Mouse (Mus musculus): ENCODE measurements around the gene Rbm42. TPM values are rescaled to one million over a fixed set of nuclear protein-coding genes. Genes with fewer than 3 reads are reported as not detected.

Gene Rbm42
- polyA plus RNA-seq, 1 experiment from 2014 or later, result 134 TPM

- Histone ChIP-seq H3K4me3 (ENCODE audit: low read depth, low read length) (no peak overlapping the region), H3K27ac (ENCODE audit: low read depth, low read length) (no peak overlapping the region), H3K27me3 (ENCODE audit: control insufficient read depth, insufficient read depth, low read length) (peaks cover 23% of the 10 kb centered on the region), H3K36me3 (ENCODE audit: control insufficient read depth, insufficient read depth, low read length) (no peaks in the 10 kb centered on the region), H3K4me1 (ENCODE audit: control insufficient read depth, insufficient read depth, low read length) (peaks cover 4% of the 10 kb centered on the region; the same call in 1 of the 2 replicates), H3K9me3 (ENCODE audit: control insufficient read depth, low read length) (no peaks in the 10 kb centered on the region), H3K4me2 (ENCODE audit: low read depth) (no peak overlapping the region), H3K9ac (ENCODE audit: low read length) (no peak overlapping the region)
- ATAC-seq (ENCODE audit: insufficient read depth, low FRiP score, low TSS enrichment), result no peak
- DNase-seq (ENCODE audit: low spot score), result no peak
These were observed 21.1 kb downstream of the Rbm42 start for GRCm38 (mm10) chr7:30629013-30629412.

DNA sequence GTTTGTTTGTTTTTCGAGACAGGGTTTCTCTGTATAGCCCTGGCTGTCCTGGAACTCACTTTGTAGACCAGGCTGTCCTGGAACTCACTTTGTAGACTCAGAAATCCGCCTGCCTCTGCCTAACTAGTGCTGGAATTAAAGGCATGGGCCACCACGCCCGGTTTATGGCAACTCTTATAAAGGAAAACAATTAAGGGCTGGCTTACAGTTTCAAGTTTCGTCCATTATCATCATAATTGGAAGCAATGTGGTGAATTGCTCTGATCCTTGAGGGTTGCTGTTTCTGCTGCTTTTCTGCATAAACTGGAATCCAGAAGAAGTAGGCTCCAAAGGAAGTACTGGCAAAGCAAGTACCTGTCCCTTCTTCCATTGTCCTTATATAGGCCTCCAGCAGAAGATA, 23.5 kb downstream of the Rbm42 start:
- Histone ChIP-seq H3K9ac (ENCODE audit: low read length) (no peak overlapping the region), H3K4me1 (ENCODE audit: control insufficient read depth, insufficient read depth, low read length) (peaks cover 4% of the 10 kb centered on the region; the same call in 1 of the 2 replicates), H3K9me3 (ENCODE audit: control insufficient read depth, low read length) (no peaks in the 10 kb centered on the region), H3K4me2 (ENCODE audit: low read depth) (no peak overlapping the region), H3K4me3 (ENCODE audit: low read depth, low read length) (no peak overlapping the region), H3K27me3 (ENCODE audit: control insufficient read depth, insufficient read depth, low read length) (no peaks in the 10 kb centered on the region), H3K36me3 (ENCODE audit: control insufficient read depth, insufficient read depth, low read length) (peaks cover 8% of the 10 kb centered on the region), H3K27ac (ENCODE audit: low read depth, low read length) (no peak overlapping the region)
- ATAC-seq (ENCODE audit: insufficient read depth, low FRiP score, low TSS enrichment) (no peak), DNase-seq (ENCODE audit: low spot score) (no peak)
- 79% methylated on average over 5 of the region's 5 CpGs for WGBS

- H3K4me3 ChIP-seq (ENCODE audit: low read depth, low read length), result peak within 1 kb of the TSS; percentile 77
- peaks cover 4% of the 10 kb centered on the region; the same call in 1 of the 2 replicates for H3K4me1 ChIP-seq (ENCODE audit: control insufficient read depth, insufficient read depth, low read length)
- H3K9ac ChIP-seq (ENCODE audit: low read length), result peak within 1 kb of the TSS; percentile 75
- no peak within 1 kb of the TSS for H3K27ac ChIP-seq (ENCODE audit: low read depth, low read length)
- H3K4me2 ChIP-seq (ENCODE audit: low read depth), result peak within 1 kb of the TSS; percentile 67
- H3K9me3 ChIP-seq (ENCODE audit: control insufficient read depth, low read length), result no peaks in the 10 kb centered on the region
- no peaks in the 10 kb centered on the region for H3K27me3 ChIP-seq (ENCODE audit: control insufficient read depth, insufficient read depth, low read length)
- peaks cover 11% of the 10 kb centered on the region for H3K36me3 ChIP-seq (ENCODE audit: control insufficient read depth, insufficient read depth, low read length)
- DNase-seq (ENCODE audit: low spot score) (peak; percentile 93), ATAC-seq (ENCODE audit: insufficient read depth, low FRiP score, low TSS enrichment) (peak; percentile 81)
- WGBS, result 1% methylated on average over 44 of the region's 44 CpGs
These were observed 24.4 kb downstream of the Rbm42 start, which contains the start of gene Cox6b1 for GRCm38 (mm10) chr7:30625530-30626384. TSS of gene Cox6b1 (minus strand) at chr7:30626151.

DNA sequence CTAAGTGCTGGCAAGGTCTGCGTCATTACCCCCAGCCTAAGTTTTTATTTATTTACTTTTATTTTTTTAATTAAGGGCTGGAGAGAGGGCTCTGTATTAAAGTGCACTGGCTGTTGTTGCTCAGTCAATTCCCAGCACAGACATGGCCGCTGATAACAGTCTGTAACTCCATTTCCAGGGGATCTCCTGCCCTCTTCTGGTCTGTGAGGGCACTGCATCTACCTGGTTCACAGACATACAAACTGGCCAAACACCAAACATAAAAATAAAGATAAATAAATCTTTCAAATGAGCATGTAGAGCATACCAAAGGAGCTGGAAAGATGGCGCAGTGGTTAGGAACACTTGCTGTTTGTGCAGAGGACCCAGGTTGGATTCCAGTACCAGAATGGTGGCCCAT, 30.9 kb downstream of the Rbm42 start:
- Histone ChIP-seq H3K36me3 (ENCODE audit: control insufficient read depth, insufficient read depth, low read length) (peaks cover 23% of the 10 kb centered on the region), H3K27me3 (ENCODE audit: control insufficient read depth, insufficient read depth, low read length) (no peaks in the 10 kb centered on the region), H3K4me1 (ENCODE audit: control insufficient read depth, insufficient read depth, low read length) (no peaks in the 10 kb centered on the region), H3K9ac (ENCODE audit: low read length) (no peak overlapping the region), H3K4me3 (ENCODE audit: low read depth, low read length) (no peak overlapping the region), H3K27ac (ENCODE audit: low read depth, low read length) (no peak overlapping the region), H3K9me3 (ENCODE audit: control insufficient read depth, low read length) (no peaks in the 10 kb centered on the region), H3K4me2 (ENCODE audit: low read depth) (no peak overlapping the region)
- WGBS, result 89% methylated on average over 3 of the region's 3 CpGs
- ATAC-seq (ENCODE audit: insufficient read depth, low FRiP score, low TSS enrichment), result no peak
- no peak for DNase-seq (ENCODE audit: low spot score)

- H3K36me3 ChIP-seq (ENCODE audit: control insufficient read depth, insufficient read depth, low read length), result peaks cover 23% of the 10 kb centered on the region
These were observed 31.5 kb downstream of the Rbm42 start for GRCm38 (mm10) chr7:30618658-30619057.

DNA sequence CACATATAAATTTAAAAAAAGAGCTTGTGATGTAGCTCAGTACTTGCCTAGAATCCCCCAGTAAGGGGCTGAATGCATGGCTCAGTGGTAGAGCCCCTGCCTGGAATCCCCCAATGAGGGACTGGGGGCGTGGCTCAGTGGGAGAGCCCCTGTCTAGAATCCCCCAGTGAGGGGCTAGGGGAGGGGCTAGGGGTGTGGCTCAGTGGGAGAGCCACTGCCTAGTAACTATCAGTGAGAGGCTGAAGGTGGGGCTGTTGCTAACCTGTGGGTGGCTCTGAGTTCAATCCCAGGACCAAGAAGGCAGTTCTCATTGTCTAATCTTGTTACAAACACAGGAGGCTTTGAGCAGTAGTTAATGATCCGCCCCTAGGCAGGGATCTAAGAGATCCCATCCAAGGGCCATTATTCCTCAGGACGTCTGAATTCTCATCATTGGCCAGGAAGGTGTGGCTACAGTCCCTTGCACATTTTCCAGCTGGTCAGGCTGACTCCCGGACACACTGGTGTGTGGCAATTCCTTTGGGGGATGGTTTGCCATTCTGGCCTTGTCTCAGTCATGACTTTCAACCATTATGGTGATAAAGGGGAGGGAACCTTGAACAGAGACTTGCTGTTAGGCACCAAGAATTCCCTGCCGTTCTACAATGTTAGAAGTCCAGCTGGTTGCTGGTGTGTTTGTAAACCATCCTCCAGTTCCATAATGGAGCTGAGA, 34.9 kb downstream of the Rbm42 start:
- no peaks in the 10 kb centered on the region for H3K27me3 ChIP-seq (ENCODE audit: control insufficient read depth, insufficient read depth, low read length)
- 56% methylated on average over 5 of the region's 5 CpGs for WGBS
- ATAC-seq (ENCODE audit: insufficient read depth, low FRiP score, low TSS enrichment) (no peak), DNase-seq (ENCODE audit: low spot score) (no peak)
- no peak overlapping the region for H3K9ac ChIP-seq (ENCODE audit: low read length)
- no peak overlapping the region for H3K27ac ChIP-seq (ENCODE audit: low read depth, low read length)
- no peaks in the 10 kb centered on the region for H3K9me3 ChIP-seq (ENCODE audit: control insufficient read depth, low read length)
- H3K36me3 ChIP-seq (ENCODE audit: control insufficient read depth, insufficient read depth, low read length), result peaks cover 12% of the 10 kb centered on the region
- H3K4me3 ChIP-seq (ENCODE audit: low read depth, low read length), result no peak overlapping the region
- H3K4me1 ChIP-seq (ENCODE audit: control insufficient read depth, insufficient read depth, low read length), result no peaks in the 10 kb centered on the region
- no peak overlapping the region for H3K4me2 ChIP-seq (ENCODE audit: low read depth)

More at GRCm38 (mm10) chr7:30618658-30619057, 31.5 kb downstream of the Rbm42 start:
- Histone ChIP-seq H3K9me3 (ENCODE audit: control insufficient read depth, low read length) (no peaks in the 10 kb centered on the region), H3K9ac (ENCODE audit: low read length) (no peak overlapping the region), H3K27ac (ENCODE audit: low read depth, low read length) (no peak overlapping the region), H3K4me1 (ENCODE audit: control insufficient read depth, insufficient read depth, low read length) (no peaks in the 10 kb centered on the region), H3K27me3 (ENCODE audit: control insufficient read depth, insufficient read depth, low read length) (no peaks in the 10 kb centered on the region), H3K4me2 (ENCODE audit: low read depth) (no peak overlapping the region), H3K4me3 (ENCODE audit: low read depth, low read length) (no peak overlapping the region)
- DNase-seq (ENCODE audit: low spot score) (no peak), ATAC-seq (ENCODE audit: insufficient read depth, low FRiP score, low TSS enrichment) (no peak)
- 97% methylated on average over 9 of the region's 9 CpGs for WGBS

DNA sequence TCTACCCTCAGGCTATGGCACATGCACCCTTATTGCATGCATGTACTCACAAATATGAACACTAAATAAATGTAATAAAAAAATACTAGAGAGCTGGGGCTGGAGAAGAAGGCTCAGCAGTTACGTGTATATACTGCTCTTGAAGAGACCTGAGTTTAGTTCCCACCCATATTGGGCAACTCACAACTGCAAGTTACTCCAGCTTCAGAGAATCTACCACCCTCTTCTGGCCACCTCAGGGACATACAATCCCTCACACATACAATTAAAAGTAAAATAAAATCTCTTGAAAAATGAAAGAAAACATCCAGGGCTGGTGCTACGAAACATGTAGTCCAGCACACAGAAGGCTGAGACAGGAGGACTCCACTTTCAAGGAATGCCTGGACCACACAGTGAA, 35.7 kb downstream of the Rbm42 start:
- DNase-seq (ENCODE audit: low spot score) (no peak), ATAC-seq (ENCODE audit: insufficient read depth, low FRiP score, low TSS enrichment) (no peak)
- H3K4me2 ChIP-seq (ENCODE audit: low read depth), result no peak overlapping the region
- H3K27me3 ChIP-seq (ENCODE audit: control insufficient read depth, insufficient read depth, low read length), result no peaks in the 10 kb centered on the region
- H3K9ac ChIP-seq (ENCODE audit: low read length), result no peak overlapping the region
- no peaks in the 10 kb centered on the region for H3K4me1 ChIP-seq (ENCODE audit: control insufficient read depth, insufficient read depth, low read length)
- WGBS, result 81% methylated on average over 2 of the region's 2 CpGs
- H3K4me3 ChIP-seq (ENCODE audit: low read depth, low read length), result no peak overlapping the region
- H3K9me3 ChIP-seq (ENCODE audit: control insufficient read depth, low read length), result no peaks in the 10 kb centered on the region
- H3K27ac ChIP-seq (ENCODE audit: low read depth, low read length), result no peak overlapping the region
- peaks cover 11% of the 10 kb centered on the region for H3K36me3 ChIP-seq (ENCODE audit: control insufficient read depth, insufficient read depth, low read length)

GRCm38 (mm10) chr7:30613529-30614112, 36.5 kb downstream of the Rbm42 start:
- Histone ChIP-seq H3K4me2 (ENCODE audit: low read depth) (no peak overlapping the region), H3K9me3 (ENCODE audit: control insufficient read depth, low read length) (no peaks in the 10 kb centered on the region), H3K36me3 (ENCODE audit: control insufficient read depth, insufficient read depth, low read length) (peaks cover 3% of the 10 kb centered on the region), H3K4me1 (ENCODE audit: control insufficient read depth, insufficient read depth, low read length) (no peaks in the 10 kb centered on the region), H3K4me3 (ENCODE audit: low read depth, low read length) (no peak overlapping the region), H3K9ac (ENCODE audit: low read length) (no peak overlapping the region), H3K27ac (ENCODE audit: low read depth, low read length) (no peak overlapping the region), H3K27me3 (ENCODE audit: control insufficient read depth, insufficient read depth, low read length) (no peaks in the 10 kb centered on the region)
- ATAC-seq (ENCODE audit: insufficient read depth, low FRiP score, low TSS enrichment), result peak; percentile 55; the same call in 1 of the 2 replicates
- WGBS, result 29% methylated on average over 14 of the region's 14 CpGs
- DNase-seq (ENCODE audit: low spot score), result peak; percentile 68
